Mouse (Mus musculus) liver, postnatal 0 days (tissue): Measurements from ENCODE around the gene Tmem86b.

Source experiments
- CTCF ChIP-seq: sonication (generic); IDR thresholded peaks from 2 replicates; pipeline ENCODE4 v1.5.1; 2016; ENCODE audit warnings: antibody characterized with exemption, low read depth
- EP300 ChIP-seq: IDR thresholded peaks from 2 replicates; pipeline ENCODE4 v1.6.1; 2016; ENCODE audit warnings: antibody characterized with exemption, low read depth, mild to moderate bottlenecking

DNA sequence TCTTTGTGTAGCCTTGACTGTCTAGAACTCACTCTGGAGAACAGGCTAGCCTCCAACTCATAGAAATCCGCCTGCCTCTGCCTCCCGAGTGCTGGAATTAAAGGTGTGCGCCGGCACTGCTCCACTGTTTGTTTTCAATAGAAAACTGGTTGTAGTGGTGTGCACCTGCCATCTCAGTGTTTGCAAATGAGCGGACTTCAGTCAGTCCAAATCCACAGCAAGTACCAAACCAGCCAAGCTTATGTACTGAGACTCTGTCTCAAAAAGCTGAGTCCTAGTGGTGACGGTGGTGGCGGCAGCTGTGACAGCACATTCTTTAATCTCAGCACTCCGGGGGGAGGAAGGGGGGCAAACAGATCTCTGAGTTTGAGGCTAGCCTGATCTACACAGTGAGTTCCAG, 37.3 kb upstream of the Tmem86b start:
- no peak for TF ChIP-seq EP300
- TF ChIP-seq CTCF, result no peak
